Comparison of ENCODE assay signal across 10 mouse cellular contexts in the genomic region with DNA sequence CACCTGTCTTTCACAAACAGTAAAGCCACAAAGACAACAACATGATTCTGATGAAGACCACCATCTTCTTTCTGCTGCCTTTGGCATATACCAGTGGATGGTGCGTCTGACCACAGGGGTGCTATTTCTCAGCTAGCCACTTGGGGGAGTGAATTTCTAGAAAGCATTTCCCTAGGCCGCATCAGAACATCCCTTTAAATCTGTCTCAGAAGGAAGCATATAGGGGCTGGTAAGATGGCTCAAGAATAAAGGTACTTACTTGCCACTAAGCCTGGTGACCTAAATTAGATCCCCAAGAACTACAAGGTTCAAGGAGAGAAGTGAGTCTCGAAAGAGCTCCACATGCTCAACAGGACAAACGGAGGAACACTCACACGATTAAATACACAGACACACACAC.
DNase-seq lines count a peak whose midpoint lies in the region; ATAC-seq and TF ChIP-seq lines count a peak whose summit lies in the region.
"Had no signal": no experiment of that assay in that cellular context is flagged by ENCODE, and none has a peak within 500 bp of the region (broad histone marks: within the 10 kb centered on the region; RNA-seq: fewer than 3 reads in every experiment).

No protein-coding gene starts in this region.

- no peaks in the 10 kb centered on the region for H3K79me2 ChIP-seq in heart, adult 2 months (replicated peaks; ENCODE audit: control insufficient read depth, insufficient read depth, low read length)

- H3K4me2 ChIP-seq in midbrain, embryonic 11.5 days: no peak overlapping the region
- no peak overlapping the region for H3K4me2 ChIP-seq in midbrain, embryonic 16.5 days (ENCODE audit: low read length)
- H3K4me2 ChIP-seq: midbrain, embryonic 12.5 days had no signal

- no peaks in the 10 kb centered on the region for H3K9me3 ChIP-seq in midbrain, embryonic 11.5 days (ENCODE audit: control insufficient read depth, low read length)
- no peaks in the 10 kb centered on the region for H3K9me3 ChIP-seq in midbrain, embryonic 16.5 days (replicated peaks; ENCODE audit: control insufficient read depth, low read length, poor library complexity, severe bottlenecking)
- H3K9me3 ChIP-seq: midbrain, embryonic 12.5 days had no signal

- TF ChIP-seq POLR2A in heart, adult 2 months (IDR thresholded peaks at IDR 0.05; ENCODE audit: insufficient read depth, low read depth, low read length): no peak

- no peak for ATAC-seq in midbrain, embryonic 11.5 days (ENCODE audit: low FRiP score)
- no peak for ATAC-seq in midbrain, embryonic 16.5 days

- no peak overlapping the region for H3K27ac ChIP-seq in heart, adult 2 months
- no peak overlapping the region for H3K27ac ChIP-seq in midbrain, embryonic 11.5 days (ENCODE audit: low read depth, low read length)
- no peak overlapping the region for H3K27ac ChIP-seq in midbrain, embryonic 16.5 days (ENCODE audit: low read length)
- H3K27ac ChIP-seq: midbrain, embryonic 12.5 days had no signal

- H3K27me3 ChIP-seq in heart, adult 2 months (ENCODE audit: control insufficient read depth, insufficient read depth, low read length): no peaks in the 10 kb centered on the region
- no peaks in the 10 kb centered on the region for H3K27me3 ChIP-seq in midbrain, embryonic 11.5 days (ENCODE audit: control insufficient read depth, insufficient read depth, low read length)
- no peaks in the 10 kb centered on the region for H3K27me3 ChIP-seq in midbrain, embryonic 16.5 days (ENCODE audit: control insufficient read depth, insufficient read depth, low read depth, low read length)
- H3K27me3 ChIP-seq in splenic B cell, adult 2 months (ENCODE audit: control insufficient read depth, insufficient read depth, low read length, poor library complexity, severe bottlenecking): no peaks in the 10 kb centered on the region
- H3K27me3 ChIP-seq: midbrain, embryonic 12.5 days had no signal

- H3K36me3 ChIP-seq in heart, adult 2 months (ENCODE audit: control insufficient read depth, insufficient read depth, low read length): no peaks in the 10 kb centered on the region
- no peaks in the 10 kb centered on the region for H3K36me3 ChIP-seq in midbrain, embryonic 11.5 days (ENCODE audit: control insufficient read depth, insufficient read depth, low read length)
- no peaks in the 10 kb centered on the region for H3K36me3 ChIP-seq in midbrain, embryonic 16.5 days (ENCODE audit: control insufficient read depth, insufficient read depth, low read length)
- H3K36me3 ChIP-seq in splenic B cell, adult 2 months (ENCODE audit: control insufficient read depth, insufficient read depth, low read length, poor library complexity, severe bottlenecking): no peaks in the 10 kb centered on the region
- H3K36me3 ChIP-seq: midbrain, embryonic 12.5 days had no signal

- TF ChIP-seq EP300 in heart, adult 2 months (IDR thresholded peaks at IDR 0.05; ENCODE audit: insufficient read depth, low read depth, low read length): no peak

- no peak overlapping the region for H3K4me3 ChIP-seq in heart, adult 2 months
- no peak overlapping the region for H3K4me3 ChIP-seq in midbrain, embryonic 11.5 days (ENCODE audit: low read depth, low read length)
- no peak overlapping the region for H3K4me3 ChIP-seq in midbrain, embryonic 16.5 days (ENCODE audit: low read depth, low read length)
- H3K4me3 ChIP-seq: erythroblast, embryonic 14.5 days; midbrain, embryonic 12.5 days had no signal

- no peak overlapping the region for H3K9ac ChIP-seq in heart, adult 2 months (ENCODE audit: low read depth, low read length)
- no peak overlapping the region for H3K9ac ChIP-seq in midbrain, embryonic 11.5 days (ENCODE audit: low read length)
- H3K9ac ChIP-seq in midbrain, embryonic 16.5 days (ENCODE audit: low read depth, low read length): no peak overlapping the region
- H3K9ac ChIP-seq: midbrain, embryonic 12.5 days had no signal

- TF ChIP-seq CTCF in heart, adult 2 months (IDR thresholded peaks at IDR 0.05): peak; percentile 71

- H3K4me1 ChIP-seq in heart, adult 2 months (ENCODE audit: control insufficient read depth, insufficient read depth, low read length): no peaks in the 10 kb centered on the region
- no peaks in the 10 kb centered on the region for H3K4me1 ChIP-seq in midbrain, embryonic 11.5 days (ENCODE audit: control insufficient read depth, insufficient read depth, low read length)
- H3K4me1 ChIP-seq in midbrain, embryonic 16.5 days (ENCODE audit: control insufficient read depth, insufficient read depth, low read length): no peaks in the 10 kb centered on the region
- H3K4me1 ChIP-seq: midbrain, embryonic 12.5 days had no signal

- intact Hi-C loops in heart, adult 2 months (cut with DNase I): no loop called here

- WGBS in heart, adult 2 months: 75% methylated on average over 5 of the region's 5 CpGs
- 84% methylated on average over 5 of the region's 5 CpGs for WGBS in midbrain, embryonic 11.5 days
- 74% methylated on average over 5 of the region's 5 CpGs for WGBS in midbrain, embryonic 16.5 days

- DNase-seq in heart, adult 2 months: no peak
- no peak for DNase-seq in heart, adult 9 months (ENCODE audit: low spot score in 2 of 2)
- peak; percentile 87 for DNase-seq in midbrain, embryonic 11.5 days (ENCODE audit: low spot score, missing footprints)
- peak; percentile 35 for DNase-seq in embryo, embryonic 11 days
- peak; percentile 5 for DNase-seq in splenic B cell, adult 2 months (ENCODE audit: low read depth, low spot score)
- no peak for DNase-seq in spleen, postnatal 10 days (ENCODE audit: low spot score in 2 of 2)
- DNase-seq in MN1 (ENCODE audit: low spot score): no peak

Comparison
In these comparisons a context has a peak if more than half of its experiments do, and no peak if none do; other contexts are left out.
1. DNase-seq: peak in midbrain, embryonic 11.5 days (single experiment), embryo, embryonic 11 days (single experiment) and splenic B cell, adult 2 months (single experiment); none in heart, adult 2 months (0 of 2), heart, adult 9 months (0 of 2), spleen, postnatal 10 days (0 of 2) and MN1 (single experiment).